Mouse (Mus musculus): Measurements from ENCODE around the gene B230104I21Rik. TPM values are rescaled to one million over a fixed set of nuclear protein-coding genes. Genes with fewer than 3 reads are reported as not detected.

The B230104I21Rik gene
- polyA plus RNA-seq, 1 experiment from 2014 or later = not detected

DNA sequence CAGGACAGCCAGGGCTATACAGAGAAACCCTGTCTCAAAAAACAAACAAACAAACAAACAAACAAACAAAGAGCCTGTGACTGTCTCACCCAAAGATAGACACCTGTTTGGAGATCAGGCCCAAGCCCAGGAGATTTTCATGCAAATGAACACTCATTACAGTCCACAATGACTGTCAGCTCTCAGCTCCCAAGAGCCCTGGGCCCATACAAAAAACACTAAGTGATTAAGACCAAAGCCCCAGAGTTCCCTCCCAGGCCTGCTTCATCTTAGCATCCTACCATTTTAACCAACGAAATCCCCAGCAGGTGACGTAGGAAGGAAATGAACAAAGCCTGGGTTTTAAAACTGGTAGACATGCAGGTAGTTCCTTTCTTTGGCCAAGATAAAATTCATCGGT, 24.9 kb downstream of the B230104I21Rik start:
- Histone ChIP-seq H3K4me3 (replicated peaks; ENCODE audit: low read length) (no peak overlapping the region), H3K27ac (ENCODE audit: low read length) (no peak overlapping the region), H3K27me3 (replicated peaks; ENCODE audit: control insufficient read depth, insufficient read depth, low read length) (no peaks in the 10 kb centered on the region), H3K9ac (replicated peaks; ENCODE audit: low read depth, low read length) (no peak overlapping the region), H3K4me2 (ENCODE audit: low read length) (no peak overlapping the region), H3K9me3 (ENCODE audit: control insufficient read depth, low read length) (no peaks in the 10 kb centered on the region), H3K36me3 (ENCODE audit: control insufficient read depth, insufficient read depth) (no peaks in the 10 kb centered on the region), H3K4me1 (replicated peaks; ENCODE audit: control insufficient read depth, insufficient read depth, low read length) (peaks cover 2% of the 10 kb centered on the region; the same call in 1 of the 2 replicates)
- WGBS = 56% methylated on average over 3 of the region's 3 CpGs
- ATAC-seq = no peak

DNA sequence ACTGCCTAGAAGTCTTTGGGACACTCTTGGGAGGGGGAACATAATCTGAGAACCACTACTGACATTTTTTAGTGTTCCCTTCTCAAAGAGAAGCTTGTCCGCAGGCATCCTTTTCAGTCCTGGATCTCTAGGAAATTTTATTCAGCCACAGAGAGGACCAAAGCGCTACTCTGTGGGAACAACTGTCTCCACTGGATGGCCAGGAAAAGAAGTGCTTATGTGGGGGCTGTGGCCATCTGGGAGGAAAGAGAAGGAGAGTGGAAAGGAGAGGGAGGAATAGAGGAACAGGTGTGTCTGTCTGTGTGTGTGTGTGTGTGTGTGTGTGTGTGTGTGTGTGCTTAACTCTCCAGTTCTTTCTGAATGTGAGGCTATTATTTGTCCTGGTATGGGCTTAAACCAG, 28.8 kb downstream of the B230104I21Rik start:
- H3K4me3 ChIP-seq (replicated peaks; ENCODE audit: low read length) = no peak overlapping the region
- H3K4me1 ChIP-seq (replicated peaks; ENCODE audit: control insufficient read depth, insufficient read depth, low read length) = no peaks in the 10 kb centered on the region
- H3K9me3 ChIP-seq (ENCODE audit: control insufficient read depth, low read length) = no peaks in the 10 kb centered on the region
- H3K27me3 ChIP-seq (replicated peaks; ENCODE audit: control insufficient read depth, insufficient read depth, low read length) = no peaks in the 10 kb centered on the region
- H3K4me2 ChIP-seq (ENCODE audit: low read length) = no peak overlapping the region
- no peak overlapping the region for H3K27ac ChIP-seq (ENCODE audit: low read length)
- no peak for ATAC-seq
- no peak overlapping the region for H3K9ac ChIP-seq (replicated peaks; ENCODE audit: low read depth, low read length)
- WGBS = 93% methylated on average over 2 of the region's 2 CpGs
- H3K36me3 ChIP-seq (ENCODE audit: control insufficient read depth, insufficient read depth) = no peaks in the 10 kb centered on the region

DNA sequence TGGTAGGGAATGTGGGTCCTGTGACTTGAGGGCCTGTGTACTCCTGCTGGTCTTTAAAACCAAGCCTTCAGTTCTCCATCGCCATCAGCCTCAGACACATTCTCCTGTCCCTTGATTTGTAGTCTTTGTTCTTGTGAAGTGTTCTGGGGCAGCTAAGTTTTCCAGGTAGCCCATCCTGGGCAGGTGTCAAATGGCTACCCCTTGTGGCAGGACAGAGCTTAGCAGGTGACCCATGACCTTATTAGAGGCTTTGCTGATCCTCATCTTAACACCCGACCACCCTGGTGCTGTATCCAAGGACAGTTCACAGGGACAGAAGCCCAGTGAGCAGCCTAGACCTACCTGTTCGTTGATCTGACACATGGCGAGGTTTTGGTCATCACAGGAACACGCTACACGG, 30.9 kb downstream of the B230104I21Rik start:
- H3K4me1 ChIP-seq (replicated peaks; ENCODE audit: control insufficient read depth, insufficient read depth, low read length) = no peaks in the 10 kb centered on the region
- no peak for ATAC-seq
- H3K9ac ChIP-seq (replicated peaks; ENCODE audit: low read depth, low read length) = no peak overlapping the region
- H3K9me3 ChIP-seq (ENCODE audit: control insufficient read depth, low read length) = no peaks in the 10 kb centered on the region
- WGBS = 86% methylated on average over 6 of the region's 6 CpGs
- H3K27me3 ChIP-seq (replicated peaks; ENCODE audit: control insufficient read depth, insufficient read depth, low read length) = no peaks in the 10 kb centered on the region
- H3K36me3 ChIP-seq (ENCODE audit: control insufficient read depth, insufficient read depth) = no peaks in the 10 kb centered on the region
- no peak overlapping the region for H3K4me2 ChIP-seq (ENCODE audit: low read length)
- no peak overlapping the region for H3K4me3 ChIP-seq (replicated peaks; ENCODE audit: low read length)
- H3K27ac ChIP-seq (ENCODE audit: low read length) = no peak overlapping the region

DNA sequence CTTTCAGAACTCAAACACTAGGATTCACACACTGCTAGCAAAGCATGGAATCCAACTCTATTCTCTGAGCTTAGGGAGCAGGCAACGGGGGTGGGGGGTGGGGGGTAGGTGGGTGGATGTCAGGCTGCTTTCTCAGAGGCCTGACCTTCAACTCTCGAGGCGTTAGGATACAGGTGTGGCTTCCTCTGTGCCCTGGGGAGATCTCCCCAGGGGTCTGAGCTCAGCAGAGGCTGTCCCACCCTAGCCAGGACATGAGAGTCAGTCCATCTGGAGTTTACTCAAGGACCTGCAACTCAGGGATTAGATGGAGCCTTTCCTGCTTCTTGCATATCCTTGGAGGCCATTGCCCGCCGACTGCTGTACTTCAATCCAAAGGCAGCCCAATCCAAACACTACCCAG, 33.2 kb downstream of the B230104I21Rik start:
- Histone ChIP-seq H3K27me3 (replicated peaks; ENCODE audit: control insufficient read depth, insufficient read depth, low read length) (no peaks in the 10 kb centered on the region), H3K27ac (ENCODE audit: low read length) (no peak overlapping the region), H3K36me3 (ENCODE audit: control insufficient read depth, insufficient read depth) (no peaks in the 10 kb centered on the region)

DNA sequence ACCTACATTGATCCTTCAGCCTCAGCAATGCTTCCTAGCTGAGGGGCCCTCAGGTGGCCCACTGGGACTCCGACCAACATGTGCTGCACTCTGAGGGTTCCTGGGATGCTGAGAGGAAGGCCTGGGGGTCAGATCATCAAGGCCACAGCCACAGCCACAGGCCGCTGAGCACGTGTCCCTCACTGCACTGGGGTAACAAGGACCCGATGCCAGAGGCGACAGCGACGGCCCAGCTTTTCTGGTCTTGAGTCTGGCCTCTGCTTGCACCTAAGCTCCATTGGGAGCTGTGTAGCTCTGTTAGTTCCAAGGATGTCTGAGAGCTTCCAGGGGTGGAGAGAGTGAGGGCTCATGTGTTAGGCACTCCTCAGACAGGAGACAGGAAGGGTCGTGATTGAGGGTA, 34.9 kb downstream of the B230104I21Rik start:
- Histone ChIP-seq H3K9ac (replicated peaks; ENCODE audit: low read depth, low read length) (no peak overlapping the region), H3K27me3 (replicated peaks; ENCODE audit: control insufficient read depth, insufficient read depth, low read length) (no peaks in the 10 kb centered on the region), H3K36me3 (ENCODE audit: control insufficient read depth, insufficient read depth) (no peaks in the 10 kb centered on the region), H3K27ac (ENCODE audit: low read length) (no peak overlapping the region), H3K4me1 (replicated peaks; ENCODE audit: control insufficient read depth, insufficient read depth, low read length) (0 out of 2 replicates have a peak, but pooled peaks cover 3% of the 10 kb centered on the region), H3K4me3 (replicated peaks; ENCODE audit: low read length) (no peak overlapping the region), H3K4me2 (ENCODE audit: low read length) (no peak overlapping the region), H3K9me3 (ENCODE audit: control insufficient read depth, low read length) (no peaks in the 10 kb centered on the region)
- no peak for ATAC-seq
- WGBS = 88% methylated on average over 8 of the region's 8 CpGs

More for the DNA sequence above, 33.2 kb downstream of the B230104I21Rik start:
- no peak for ATAC-seq
- 86% methylated on average over 5 of the region's 5 CpGs for WGBS
- 0 out of 2 replicates have a peak, but pooled peaks cover 3% of the 10 kb centered on the region for H3K4me1 ChIP-seq (replicated peaks; ENCODE audit: control insufficient read depth, insufficient read depth, low read length)
- H3K4me2 ChIP-seq (ENCODE audit: low read length) = no peak overlapping the region
- H3K9me3 ChIP-seq (ENCODE audit: control insufficient read depth, low read length) = no peaks in the 10 kb centered on the region
- H3K9ac ChIP-seq (replicated peaks; ENCODE audit: low read depth, low read length) = no peak overlapping the region
- H3K4me3 ChIP-seq (replicated peaks; ENCODE audit: low read length) = no peak overlapping the region

DNA sequence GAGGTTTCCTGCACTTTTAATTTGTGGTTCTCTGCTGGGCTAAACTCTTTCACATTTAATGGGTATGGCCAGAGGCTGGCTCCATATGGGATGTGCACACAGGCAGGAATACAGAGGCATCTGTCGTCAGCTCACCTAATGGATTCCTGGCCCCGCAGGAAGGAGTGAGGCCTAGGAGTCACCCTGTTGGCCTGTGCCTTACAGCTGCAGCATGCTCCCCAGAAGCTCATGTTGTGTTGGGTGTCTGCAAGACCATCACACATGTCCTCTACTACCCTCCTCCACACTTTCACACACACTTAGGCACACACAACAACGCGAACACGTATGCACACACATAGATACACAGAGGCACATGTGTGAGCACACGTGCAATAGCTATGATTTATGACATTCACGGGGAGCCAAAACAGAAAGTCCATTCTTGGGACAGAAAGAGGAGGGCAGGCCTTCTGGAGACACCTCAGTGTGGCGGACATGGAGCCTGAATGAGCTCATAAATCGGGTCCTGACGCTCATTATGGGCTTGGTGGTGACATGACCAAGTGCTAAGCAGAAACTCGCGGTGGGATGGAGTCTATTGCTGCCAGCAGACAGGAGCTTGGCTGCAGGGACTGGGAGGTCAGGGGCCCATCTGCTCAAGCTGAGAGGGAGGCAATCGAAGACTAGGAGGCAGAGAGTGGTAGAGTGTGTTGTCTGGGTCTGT, 35.8 kb downstream of the B230104I21Rik start:
- no peak overlapping the region for H3K27ac ChIP-seq (ENCODE audit: low read length)
- H3K36me3 ChIP-seq (ENCODE audit: control insufficient read depth, insufficient read depth) = no peaks in the 10 kb centered on the region
- no peaks in the 10 kb centered on the region for H3K9me3 ChIP-seq (ENCODE audit: control insufficient read depth, low read length)
- no peak for ATAC-seq
- no peaks in the 10 kb centered on the region for H3K27me3 ChIP-seq (replicated peaks; ENCODE audit: control insufficient read depth, insufficient read depth, low read length)
- no peak overlapping the region for H3K4me2 ChIP-seq (ENCODE audit: low read length)
- H3K9ac ChIP-seq (replicated peaks; ENCODE audit: low read depth, low read length) = no peak overlapping the region
- no peak overlapping the region for H3K4me3 ChIP-seq (replicated peaks; ENCODE audit: low read length)
- 0 out of 2 replicates have a peak, but pooled peaks cover 3% of the 10 kb centered on the region for H3K4me1 ChIP-seq (replicated peaks; ENCODE audit: control insufficient read depth, insufficient read depth, low read length)
- WGBS = 72% methylated on average over 13 of the region's 13 CpGs

DNA sequence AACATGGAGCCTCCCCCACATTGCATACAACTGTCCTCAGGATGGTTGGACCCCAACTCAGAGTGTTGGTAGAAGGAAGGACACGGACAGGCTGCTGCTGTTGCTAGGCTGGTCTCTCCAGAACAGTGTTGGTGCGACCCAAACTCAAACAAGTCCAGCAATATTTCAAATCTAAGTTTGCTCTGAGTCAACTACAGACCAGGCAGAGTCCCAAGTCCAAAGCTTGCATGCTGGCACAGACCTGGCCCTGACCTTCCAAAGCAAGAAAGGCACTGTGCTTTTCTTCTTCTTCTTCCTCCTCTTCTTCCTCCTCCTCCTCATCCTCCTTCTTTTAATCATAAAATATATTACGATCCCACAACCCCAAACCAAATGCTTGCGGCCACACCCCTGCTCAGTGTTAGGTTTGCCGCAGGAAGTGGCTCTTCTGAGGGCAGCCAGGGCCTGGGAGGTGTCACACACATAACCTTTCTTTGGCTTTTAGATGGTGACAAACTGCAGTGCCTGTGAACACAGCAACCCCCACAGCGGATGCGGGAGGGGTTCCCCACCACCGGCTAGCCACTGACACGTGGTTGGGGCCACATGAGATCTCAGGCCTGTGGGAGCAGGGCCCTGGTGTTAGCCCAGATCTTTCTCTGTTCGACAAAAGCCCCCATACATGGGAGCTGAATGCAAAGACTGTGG, 40.2 kb downstream of the B230104I21Rik start:
- 92% methylated on average over 10 of the region's 10 CpGs for WGBS
- H3K9ac ChIP-seq (replicated peaks; ENCODE audit: low read depth, low read length) = no peak overlapping the region

DNA sequence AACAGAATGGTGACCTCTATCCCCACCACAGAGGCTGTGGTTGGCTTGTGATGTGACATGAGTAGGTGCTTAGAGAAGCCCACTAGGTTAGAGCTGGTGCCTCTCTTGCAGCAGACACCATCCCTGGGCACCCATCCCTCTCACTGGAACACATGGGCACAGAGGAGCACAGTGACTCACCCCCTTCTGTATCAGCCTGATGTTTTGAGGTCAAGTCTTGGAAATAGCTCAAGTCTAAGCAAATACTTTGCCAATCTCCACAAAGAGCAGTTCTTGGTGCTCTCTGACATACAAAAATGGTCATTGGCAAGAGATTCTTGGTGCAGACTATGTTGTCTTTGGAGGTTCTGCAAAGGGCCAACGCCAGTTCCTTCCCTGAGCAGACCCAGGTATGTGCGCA, 42.9 kb downstream of the B230104I21Rik start:
- Histone ChIP-seq H3K27me3 (replicated peaks; ENCODE audit: control insufficient read depth, insufficient read depth, low read length) (no peaks in the 10 kb centered on the region), H3K36me3 (ENCODE audit: control insufficient read depth, insufficient read depth) (no peaks in the 10 kb centered on the region), H3K4me2 (ENCODE audit: low read length) (no peak overlapping the region), H3K9ac (replicated peaks; ENCODE audit: low read depth, low read length) (no peak overlapping the region), H3K9me3 (ENCODE audit: control insufficient read depth, low read length) (no peaks in the 10 kb centered on the region), H3K4me1 (replicated peaks; ENCODE audit: control insufficient read depth, insufficient read depth, low read length) (no peaks in the 10 kb centered on the region), H3K4me3 (replicated peaks; ENCODE audit: low read length) (no peak overlapping the region), H3K27ac (ENCODE audit: low read length) (no peak overlapping the region)
- no peak for ATAC-seq
- WGBS = 98% methylated on average over 2 of the region's 2 CpGs

More for the DNA sequence above, 40.2 kb downstream of the B230104I21Rik start:
- no peak overlapping the region for H3K27ac ChIP-seq (ENCODE audit: low read length)
- no peaks in the 10 kb centered on the region for H3K27me3 ChIP-seq (replicated peaks; ENCODE audit: control insufficient read depth, insufficient read depth, low read length)
- no peaks in the 10 kb centered on the region for H3K9me3 ChIP-seq (ENCODE audit: control insufficient read depth, low read length)
- H3K4me2 ChIP-seq (ENCODE audit: low read length) = no peak overlapping the region
- H3K36me3 ChIP-seq (ENCODE audit: control insufficient read depth, insufficient read depth) = no peaks in the 10 kb centered on the region
- no peak overlapping the region for H3K4me3 ChIP-seq (replicated peaks; ENCODE audit: low read length)
- 0 out of 2 replicates have a peak, but pooled peaks cover 3% of the 10 kb centered on the region for H3K4me1 ChIP-seq (replicated peaks; ENCODE audit: control insufficient read depth, insufficient read depth, low read length)
- ATAC-seq = no peak

DNA sequence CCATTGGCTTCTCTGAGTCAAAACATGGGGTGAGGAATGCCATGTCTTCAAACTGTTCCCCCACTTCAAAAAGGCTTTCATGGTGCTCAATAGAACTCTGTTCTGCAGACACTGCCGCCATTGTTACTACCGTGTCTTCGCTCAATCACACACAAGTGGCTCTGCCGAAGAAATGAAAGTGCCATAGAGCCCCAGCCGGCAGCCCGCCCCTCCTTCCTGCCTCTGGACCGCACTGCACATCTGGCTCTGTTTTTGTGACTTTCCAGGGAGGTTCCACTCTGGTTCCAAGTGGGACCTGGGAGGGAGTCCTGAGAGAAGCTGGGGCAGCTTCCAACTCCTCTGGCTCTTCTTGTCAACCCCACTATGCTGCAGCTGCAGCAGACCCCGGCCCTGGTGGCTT, 49.3 kb downstream of the B230104I21Rik start:
- Histone ChIP-seq H3K36me3 (ENCODE audit: control insufficient read depth, insufficient read depth) (no peaks in the 10 kb centered on the region), H3K4me2 (ENCODE audit: low read length) (no peak overlapping the region), H3K4me3 (replicated peaks; ENCODE audit: low read length) (no peak overlapping the region), H3K27me3 (replicated peaks; ENCODE audit: control insufficient read depth, insufficient read depth, low read length) (no peaks in the 10 kb centered on the region), H3K27ac (ENCODE audit: low read length) (no peak overlapping the region), H3K9ac (replicated peaks; ENCODE audit: low read depth, low read length) (no peak overlapping the region), H3K4me1 (replicated peaks; ENCODE audit: control insufficient read depth, insufficient read depth, low read length) (peaks cover 12% of the 10 kb centered on the region), H3K9me3 (ENCODE audit: control insufficient read depth, low read length) (no peaks in the 10 kb centered on the region)
- no peak for ATAC-seq
- 62% methylated on average over 8 of the region's 8 CpGs for WGBS
